Mouse (Mus musculus): Measurements from ENCODE around the gene Gjc2. TPM values are rescaled to one million over a fixed set of nuclear protein-coding genes. Genes with fewer than 3 reads are reported as not detected.
A peak's percentile ranks its signal among the peaks of the same experiment; 100 is the strongest.

Gjc2 gene
- polyA plus RNA-seq, 1 experiment from 2014 or later: 0.14 TPM

DNA sequence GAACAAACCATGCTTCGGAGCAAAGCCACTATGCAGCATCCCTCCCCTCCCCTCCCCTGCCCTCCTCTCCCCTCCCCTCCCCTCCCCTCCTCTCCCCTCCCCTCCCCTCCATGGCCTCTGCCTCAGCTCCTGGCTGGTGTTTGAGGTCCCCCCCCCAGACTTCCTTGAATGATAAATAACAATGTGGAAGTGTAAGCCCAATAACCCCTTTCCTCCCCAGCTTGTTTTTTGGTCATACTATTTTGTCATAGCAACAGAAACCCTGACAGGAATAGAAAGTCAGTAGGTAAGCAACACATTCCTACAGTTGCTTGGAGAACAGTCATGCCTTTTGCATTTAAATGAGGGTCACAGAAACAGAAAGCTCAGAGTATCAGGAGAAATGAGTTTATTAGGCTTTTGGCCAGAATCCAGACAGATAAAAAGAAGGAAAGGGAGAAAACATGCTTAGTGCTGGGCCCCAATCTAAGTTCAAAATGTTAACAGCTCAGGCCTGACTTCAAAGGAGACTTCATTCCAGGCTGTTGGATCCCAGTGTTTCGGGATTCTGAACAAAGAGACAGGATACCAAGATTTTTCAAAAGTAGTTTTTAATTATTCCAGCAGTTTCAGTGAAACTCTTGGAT, 17.3 kb downstream of the Gjc2 start:
- H3K9me3 ChIP-seq: no peaks in the 10 kb centered on the region
- ATAC-seq (ENCODE audit: low FRiP score): no peak
- no peak overlapping the region for H3K4me2 ChIP-seq
- peaks cover 8% of the 10 kb centered on the region; the same call in 1 of the 2 replicates for H3K27me3 ChIP-seq
- H3K36me3 ChIP-seq: peaks cover 4% of the 10 kb centered on the region; the same call in 1 of the 2 replicates
- no peak overlapping the region for H3K4me3 ChIP-seq
- WGBS: 37% methylated on average over 2 of the region's 2 CpGs
- H3K27ac ChIP-seq: 0 out of 2 replicates have a peak overlapping the region, but pooled peaks have one; percentile 35
- H3K9ac ChIP-seq: no peak overlapping the region
- H3K4me1 ChIP-seq (replicated peaks): peaks cover 22% of the 10 kb centered on the region

DNA sequence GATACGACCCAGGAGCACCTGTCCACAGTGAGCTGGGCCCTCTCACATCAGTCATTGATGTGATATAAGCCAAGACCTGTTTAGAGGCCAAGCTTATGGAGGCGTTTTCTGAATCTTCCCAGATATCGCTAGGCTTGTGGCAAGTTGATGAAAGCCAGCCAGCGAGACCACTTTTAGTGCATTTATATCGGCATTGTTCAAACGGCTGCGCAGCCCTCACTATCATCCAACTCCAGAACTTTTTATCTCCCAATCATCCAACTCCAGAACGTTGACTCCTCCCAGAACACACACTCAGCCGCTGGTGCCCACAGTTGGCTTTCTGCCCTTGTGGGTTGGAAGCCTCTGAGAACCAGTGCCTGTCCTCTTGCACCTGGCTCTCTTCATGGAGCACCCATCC, 18.6 kb downstream of the Gjc2 start:
- peaks cover 22% of the 10 kb centered on the region for H3K4me1 ChIP-seq (replicated peaks)
- WGBS: 93% methylated on average over 9 of the region's 9 CpGs
- H3K27ac ChIP-seq: peak overlapping the region; percentile 100
- H3K9me3 ChIP-seq: no peaks in the 10 kb centered on the region
- H3K36me3 ChIP-seq: peaks cover 6% of the 10 kb centered on the region; the same call in 1 of the 2 replicates
- H3K4me3 ChIP-seq: peak overlapping the region; percentile 69
- H3K4me2 ChIP-seq: peak overlapping the region; percentile 73
- ATAC-seq (ENCODE audit: low FRiP score): no peak
- peaks cover 5% of the 10 kb centered on the region; the same call in 1 of the 2 replicates for H3K27me3 ChIP-seq
- H3K9ac ChIP-seq: 0 out of 2 replicates have a peak overlapping the region, but pooled peaks have one; percentile 89

DNA sequence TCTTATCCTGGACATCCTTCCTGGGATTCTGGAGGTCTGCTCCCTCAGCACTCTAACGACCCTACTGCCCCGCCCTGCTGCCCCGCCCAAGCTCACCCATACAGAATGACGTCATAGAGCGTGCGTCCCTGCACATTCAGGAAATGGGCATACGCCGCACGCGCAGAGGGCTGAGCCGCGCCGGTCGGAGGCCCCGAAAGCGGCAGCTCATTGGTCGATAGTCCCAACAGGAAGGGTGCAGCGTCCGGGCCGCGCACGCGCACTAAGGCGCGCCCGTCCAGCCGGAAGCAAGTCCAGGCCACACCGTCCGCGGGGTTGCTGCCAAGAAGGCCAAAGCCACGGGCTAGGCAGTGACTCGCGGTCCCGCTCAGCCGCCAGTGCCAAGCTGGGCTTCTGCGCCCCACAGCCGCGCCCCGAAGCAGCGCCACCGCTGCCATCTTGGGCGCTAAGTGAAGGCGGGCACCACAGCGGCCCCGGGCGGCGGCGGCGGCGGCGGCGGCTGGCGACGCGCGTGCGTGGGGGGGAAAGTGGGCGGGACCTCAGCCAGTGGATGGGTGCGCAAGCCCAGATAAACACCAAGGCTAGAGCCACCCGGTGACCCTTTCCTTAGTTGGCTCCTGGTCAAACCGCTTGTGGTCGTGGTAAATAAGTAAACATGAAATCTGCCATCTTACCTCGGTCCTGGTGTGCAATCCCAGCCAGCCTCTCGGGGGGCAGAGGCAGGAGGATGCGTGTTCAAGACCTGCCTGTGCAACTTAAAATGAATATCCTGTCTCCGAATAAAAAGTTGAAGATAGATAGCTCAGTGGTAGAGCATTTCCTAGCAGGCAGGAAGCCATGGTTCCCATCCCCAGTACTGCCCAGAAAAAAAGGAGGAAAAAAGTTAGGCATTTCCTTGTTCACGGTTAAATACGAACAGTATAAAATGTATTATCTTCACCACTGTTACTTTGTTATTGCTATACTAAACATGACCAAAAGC, 19.5 kb downstream of the Gjc2 start, which contains the start of gene Iba57:
TSS of gene Iba57 (minus strand) at position 485 of the 982 bp plus-strand sequence.
- peak within 1 kb of the TSS; percentile 69 for H3K4me3 ChIP-seq
- 3% methylated on average over 68 of the region's 68 CpGs for WGBS
- H3K9me3 ChIP-seq: no peaks in the 10 kb centered on the region
- H3K27ac ChIP-seq: peak within 1 kb of the TSS; percentile 100
- H3K9ac ChIP-seq: peak within 1 kb of the TSS; percentile 89
- peak within 1 kb of the TSS; percentile 73 for H3K4me2 ChIP-seq
- peaks cover 5% of the 10 kb centered on the region; the same call in 1 of the 2 replicates for H3K27me3 ChIP-seq
- H3K4me1 ChIP-seq (replicated peaks): peaks cover 22% of the 10 kb centered on the region
- ATAC-seq (ENCODE audit: low FRiP score): peak; percentile 98
- peaks cover 12% of the 10 kb centered on the region; the same call in 1 of the 2 replicates for H3K36me3 ChIP-seq

DNA sequence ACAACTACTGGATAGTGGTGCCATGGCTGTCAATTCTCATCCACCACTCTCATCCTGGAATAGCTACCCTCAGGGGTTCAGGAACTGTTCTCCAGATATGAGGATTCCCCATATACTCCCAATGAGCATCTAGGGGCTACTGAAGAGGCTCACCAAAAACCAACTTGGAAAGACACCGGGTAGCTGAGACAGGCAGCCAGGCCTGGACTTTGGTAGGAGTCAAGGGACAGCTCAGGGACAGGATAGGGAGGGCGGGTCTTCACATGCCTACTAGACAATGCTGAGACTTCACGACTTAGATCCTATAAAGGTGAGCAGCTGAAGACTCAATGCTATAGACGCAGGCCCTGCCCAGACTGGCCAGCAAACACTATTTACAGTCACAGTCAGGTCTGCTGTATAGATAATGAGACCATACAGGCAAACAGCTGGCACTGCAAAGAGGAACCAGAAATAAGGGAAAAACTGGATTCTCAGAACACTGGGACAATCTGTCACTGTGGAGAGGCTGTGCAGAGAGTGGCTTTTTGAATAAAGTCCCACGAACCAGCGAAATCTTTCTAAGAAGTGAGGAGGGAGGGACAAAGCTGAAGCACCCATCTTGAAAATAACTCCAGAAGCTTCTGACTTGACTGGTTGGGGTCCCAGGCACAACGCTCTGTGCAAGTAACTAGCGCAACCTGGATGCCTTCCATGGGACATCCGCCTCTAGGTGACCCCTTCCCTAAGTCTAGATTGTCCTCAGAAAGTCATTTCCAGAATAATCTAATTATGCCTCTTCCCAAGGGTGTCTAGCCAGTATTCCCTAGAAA, 20.4 kb downstream of the Gjc2 start:
- H3K4me1 ChIP-seq (replicated peaks): peaks cover 22% of the 10 kb centered on the region
- WGBS: 63% methylated on average over 9 of the region's 9 CpGs
- H3K4me2 ChIP-seq: peak overlapping the region; percentile 73
- ATAC-seq (ENCODE audit: low FRiP score): peak; percentile 62
- H3K27me3 ChIP-seq: no peaks in the 10 kb centered on the region
- peak overlapping the region; percentile 69 for H3K4me3 ChIP-seq
- H3K27ac ChIP-seq: peak overlapping the region; percentile 100
- H3K9ac ChIP-seq: peak overlapping the region; percentile 72
- H3K9me3 ChIP-seq: no peaks in the 10 kb centered on the region
- H3K36me3 ChIP-seq: peaks cover 21% of the 10 kb centered on the region

DNA sequence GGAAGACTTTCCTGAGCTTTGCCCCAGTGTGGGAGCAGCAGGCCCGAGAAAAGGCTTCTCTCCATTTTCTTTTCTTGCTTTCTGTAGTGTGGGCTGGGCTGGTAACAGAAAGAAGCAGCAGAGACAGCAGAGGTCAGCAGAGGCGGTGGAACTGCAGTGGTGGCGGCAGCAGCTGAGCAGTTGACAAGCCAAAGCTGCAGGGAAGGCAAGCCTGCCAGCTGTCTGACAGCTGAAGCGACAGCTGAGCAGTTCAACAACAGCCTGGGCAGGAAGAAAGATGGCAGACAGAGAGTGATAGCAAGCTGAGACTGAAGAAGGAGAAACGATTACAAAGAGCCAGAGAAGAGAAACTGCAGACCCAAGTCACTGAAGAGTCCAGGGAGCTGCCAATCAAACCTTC, 21.6 kb downstream of the Gjc2 start:
- H3K4me3 ChIP-seq: no peak overlapping the region
- no peak for ATAC-seq (ENCODE audit: low FRiP score)
- peaks cover 22% of the 10 kb centered on the region for H3K4me1 ChIP-seq (replicated peaks)
- no peak overlapping the region for H3K27ac ChIP-seq
- no peak overlapping the region for H3K4me2 ChIP-seq
- peaks cover 32% of the 10 kb centered on the region for H3K36me3 ChIP-seq
- WGBS: 85% methylated on average over 5 of the region's 5 CpGs
- H3K9me3 ChIP-seq: no peaks in the 10 kb centered on the region
- H3K27me3 ChIP-seq: no peaks in the 10 kb centered on the region
- no peak overlapping the region for H3K9ac ChIP-seq

DNA sequence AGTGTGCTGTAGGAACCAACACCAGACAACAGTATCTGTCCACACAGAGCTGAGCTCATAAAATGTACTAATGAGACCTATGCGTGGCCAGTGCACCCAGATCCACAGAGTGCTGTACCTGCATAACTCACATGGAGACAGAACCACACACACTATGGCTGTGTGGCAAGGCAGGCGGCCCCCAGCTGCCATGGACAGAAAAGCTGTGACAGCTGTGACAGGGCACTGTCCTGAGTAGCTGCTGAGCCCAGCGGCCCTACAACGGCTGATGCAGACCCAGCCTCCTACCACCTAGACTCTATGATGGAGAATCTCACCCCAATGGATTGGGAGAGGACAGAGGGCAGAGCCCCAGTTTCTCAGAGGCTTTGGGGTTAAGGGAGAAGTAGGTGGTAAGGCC, 23.5 kb downstream of the Gjc2 start:
- Histone ChIP-seq H3K36me3 (peaks cover 42% of the 10 kb centered on the region), H3K9me3 (no peaks in the 10 kb centered on the region), H3K4me3 (no peak overlapping the region), H3K4me2 (no peak overlapping the region), H3K4me1 (replicated peaks) (peaks cover 22% of the 10 kb centered on the region), H3K9ac (no peak overlapping the region), H3K27me3 (no peaks in the 10 kb centered on the region), H3K27ac (no peak overlapping the region)
- WGBS: 91% methylated on average over 4 of the region's 4 CpGs
- no peak for ATAC-seq (ENCODE audit: low FRiP score)

DNA sequence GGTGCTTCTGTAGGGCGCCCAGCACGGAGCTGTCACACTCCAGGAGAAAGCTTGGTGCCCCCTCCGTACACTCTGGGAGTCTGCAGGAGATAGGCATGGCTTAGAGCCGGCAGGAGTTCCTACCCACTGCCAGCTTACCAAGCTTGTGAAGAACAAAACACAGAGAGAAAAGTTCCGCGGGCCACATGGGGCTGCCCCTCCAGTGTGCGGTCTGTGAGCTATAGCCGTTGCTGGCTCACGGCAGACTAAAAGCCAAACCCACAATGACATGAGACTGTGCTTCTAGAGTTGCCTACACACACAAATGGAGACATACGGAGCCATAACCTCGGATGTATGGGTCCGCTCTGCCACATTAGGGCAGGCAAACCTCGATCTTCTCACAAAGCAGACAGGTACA, 23.9 kb downstream of the Gjc2 start:
- Histone ChIP-seq H3K9ac (no peak overlapping the region), H3K4me3 (no peak overlapping the region), H3K4me2 (no peak overlapping the region), H3K27me3 (no peaks in the 10 kb centered on the region), H3K9me3 (no peaks in the 10 kb centered on the region), H3K27ac (no peak overlapping the region), H3K36me3 (peaks cover 42% of the 10 kb centered on the region), H3K4me1 (replicated peaks) (peaks cover 19% of the 10 kb centered on the region)
- ATAC-seq (ENCODE audit: low FRiP score): no peak
- WGBS: 92% methylated on average over 13 of the region's 13 CpGs

DNA sequence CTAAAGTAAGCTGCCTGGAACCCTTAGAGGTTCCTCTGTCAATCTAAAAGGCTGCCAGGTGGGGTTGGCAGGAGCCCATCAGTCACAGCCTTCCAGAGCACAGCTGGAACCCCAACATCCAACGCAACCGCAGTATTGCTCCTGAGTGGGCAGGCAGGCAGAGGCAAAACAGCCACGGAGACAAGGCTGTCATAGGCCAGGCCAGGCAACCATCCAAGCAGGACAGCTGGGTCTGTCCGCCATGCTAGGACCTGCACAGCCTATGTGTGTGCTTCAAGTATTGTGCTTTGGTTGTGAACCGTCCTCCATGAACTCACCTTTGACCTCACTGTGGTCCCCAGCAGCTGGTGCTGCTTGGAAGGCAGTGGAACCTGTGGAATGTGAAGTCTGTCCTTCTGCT, 27.1 kb downstream of the Gjc2 start:
- ATAC-seq (ENCODE audit: low FRiP score): no peak
- no peaks in the 10 kb centered on the region for H3K27me3 ChIP-seq
- whole genome bisulfite sequencing: 85% methylated on average over 5 of the region's 5 CpGs

DNA sequence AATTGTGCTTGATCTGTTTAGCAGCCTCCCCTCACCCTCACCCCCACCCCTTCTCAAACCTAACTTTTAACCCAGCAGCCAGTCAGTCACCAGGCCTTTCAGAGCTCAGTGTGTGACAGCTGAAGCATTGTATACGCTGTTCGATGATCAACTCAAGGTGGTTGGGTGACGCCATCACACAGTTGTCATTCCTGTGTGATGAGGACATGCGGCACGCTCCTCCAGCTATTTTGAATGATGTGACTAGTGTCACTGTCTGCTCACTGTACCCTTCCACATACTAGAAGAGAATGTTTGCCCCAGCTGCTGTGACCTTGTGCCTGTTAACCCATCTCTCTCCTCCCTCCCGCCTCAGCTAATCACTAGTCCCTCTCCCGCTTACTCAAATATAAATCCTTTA, 28.8 kb downstream of the Gjc2 start:
- no peak overlapping the region for H3K9ac ChIP-seq
- no peaks in the 10 kb centered on the region for H3K4me1 ChIP-seq (replicated peaks)
- 88% methylated on average over 7 of the region's 7 CpGs for WGBS
- H3K27ac ChIP-seq: no peak overlapping the region
- no peaks in the 10 kb centered on the region for H3K27me3 ChIP-seq
- no peak for ATAC-seq (ENCODE audit: low FRiP score)
- no peaks in the 10 kb centered on the region for H3K9me3 ChIP-seq
- peaks cover 36% of the 10 kb centered on the region for H3K36me3 ChIP-seq
- H3K4me2 ChIP-seq: no peak overlapping the region
- no peak overlapping the region for H3K4me3 ChIP-seq

More for the DNA sequence above, 27.1 kb downstream of the Gjc2 start:
- Histone ChIP-seq H3K9ac (no peak overlapping the region), H3K4me1 (replicated peaks) (no peaks in the 10 kb centered on the region), H3K4me3 (no peak overlapping the region), H3K9me3 (no peaks in the 10 kb centered on the region), H3K36me3 (peaks cover 40% of the 10 kb centered on the region), H3K27ac (no peak overlapping the region), H3K4me2 (no peak overlapping the region)

DNA sequence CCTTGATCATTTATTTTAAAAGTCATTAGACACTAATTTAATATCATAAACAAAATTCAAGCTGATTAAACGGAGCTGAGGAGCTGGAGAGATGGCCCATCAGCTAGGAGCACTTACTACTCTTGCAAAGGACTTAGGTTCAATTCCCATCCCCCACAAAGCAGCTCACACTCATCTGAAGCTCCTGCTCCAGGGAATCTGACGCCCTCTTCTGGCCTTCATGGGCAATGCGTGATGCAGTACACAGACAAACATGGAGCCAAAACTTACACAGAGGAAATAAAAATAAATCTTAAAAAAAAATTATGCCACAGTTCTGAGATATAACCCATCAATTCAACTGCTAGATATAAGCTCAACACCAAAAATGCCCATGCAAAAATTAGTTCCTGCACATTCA, 31.3 kb downstream of the Gjc2 start:
- no peak for ATAC-seq (ENCODE audit: low FRiP score)
- no peaks in the 10 kb centered on the region for H3K4me1 ChIP-seq (replicated peaks)
- H3K4me2 ChIP-seq: no peak overlapping the region
- no peak overlapping the region for H3K9ac ChIP-seq
- H3K4me3 ChIP-seq: no peak overlapping the region
- 24% methylated on average over 3 of the region's 3 CpGs for WGBS
- no peak overlapping the region for H3K27ac ChIP-seq
- no peaks in the 10 kb centered on the region for H3K9me3 ChIP-seq
- H3K36me3 ChIP-seq: peaks cover 13% of the 10 kb centered on the region
- no peaks in the 10 kb centered on the region for H3K27me3 ChIP-seq

DNA sequence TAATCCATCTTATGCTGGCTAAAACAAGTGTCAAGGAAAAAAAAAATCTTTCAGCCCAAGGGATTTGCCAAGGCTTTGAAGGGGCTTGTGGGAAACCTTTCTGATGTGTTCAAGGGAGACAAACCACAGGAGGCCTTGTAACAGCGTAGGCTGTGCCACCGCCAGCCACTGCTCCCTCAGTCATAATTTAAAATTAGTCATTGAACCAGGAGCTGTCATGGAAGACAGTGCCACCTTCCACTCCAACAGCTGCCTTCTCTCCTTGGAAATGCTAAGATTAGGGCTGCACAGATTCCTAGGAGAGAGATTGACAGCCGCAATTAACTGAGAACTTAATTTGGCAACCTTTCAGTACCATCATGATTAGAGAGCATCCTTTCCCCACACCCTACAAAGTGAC, 33.7 kb downstream of the Gjc2 start:
- 71% methylated on average over 3 of the region's 3 CpGs for WGBS
- Histone ChIP-seq H3K9me3 (no peaks in the 10 kb centered on the region), H3K27ac (no peak overlapping the region), H3K9ac (no peak overlapping the region), H3K4me2 (no peak overlapping the region), H3K36me3 (no peaks in the 10 kb centered on the region), H3K27me3 (0 out of 2 replicates have a peak, but pooled peaks cover 4% of the 10 kb centered on the region), H3K4me3 (no peak overlapping the region), H3K4me1 (replicated peaks) (no peaks in the 10 kb centered on the region)
- no peak for ATAC-seq (ENCODE audit: low FRiP score)

DNA sequence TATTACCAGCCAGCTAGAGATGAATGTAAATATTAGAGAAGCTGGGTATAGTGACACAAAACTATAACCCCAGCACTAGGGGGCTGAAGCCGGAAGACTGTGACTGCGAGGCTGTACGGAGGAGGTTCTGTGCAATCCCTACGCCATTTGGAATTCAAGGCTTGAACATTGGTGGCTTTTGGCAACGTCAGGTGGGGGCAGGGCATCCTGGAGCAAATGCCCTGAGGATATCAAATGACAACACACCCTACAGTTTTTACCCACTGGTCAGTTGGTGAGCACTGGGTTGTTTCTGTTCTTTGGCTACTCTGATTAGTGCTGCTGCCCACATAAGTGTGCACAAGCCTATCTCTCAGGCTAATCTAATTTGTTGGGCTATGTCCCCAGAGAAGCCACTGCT, 40.1 kb downstream of the Gjc2 start:
- Histone ChIP-seq H3K27ac (no peak overlapping the region), H3K4me3 (no peak overlapping the region), H3K9me3 (no peaks in the 10 kb centered on the region), H3K4me2 (no peak overlapping the region), H3K4me1 (replicated peaks) (peaks cover 4% of the 10 kb centered on the region; the same call in 1 of the 2 replicates), H3K36me3 (no peaks in the 10 kb centered on the region), H3K9ac (no peak overlapping the region), H3K27me3 (peaks cover 22% of the 10 kb centered on the region)
- no peak for ATAC-seq (ENCODE audit: low FRiP score)
- WGBS: 79% methylated on average over 5 of the region's 5 CpGs

Measured in hindbrain, embryonic 13.5 days (tissue).